Mouse (Mus musculus): ENCODE measurements around the gene Ctps.

The Ctps gene

GRCm38 (mm10) chr4:120569486-120570437, at the start of gene Ctps:
Gene Ctps, minus strand, starts transcription at chr4:120570276.
- 1% methylated on average over 96 of the region's 97 CpGs for WGBS

DNA sequence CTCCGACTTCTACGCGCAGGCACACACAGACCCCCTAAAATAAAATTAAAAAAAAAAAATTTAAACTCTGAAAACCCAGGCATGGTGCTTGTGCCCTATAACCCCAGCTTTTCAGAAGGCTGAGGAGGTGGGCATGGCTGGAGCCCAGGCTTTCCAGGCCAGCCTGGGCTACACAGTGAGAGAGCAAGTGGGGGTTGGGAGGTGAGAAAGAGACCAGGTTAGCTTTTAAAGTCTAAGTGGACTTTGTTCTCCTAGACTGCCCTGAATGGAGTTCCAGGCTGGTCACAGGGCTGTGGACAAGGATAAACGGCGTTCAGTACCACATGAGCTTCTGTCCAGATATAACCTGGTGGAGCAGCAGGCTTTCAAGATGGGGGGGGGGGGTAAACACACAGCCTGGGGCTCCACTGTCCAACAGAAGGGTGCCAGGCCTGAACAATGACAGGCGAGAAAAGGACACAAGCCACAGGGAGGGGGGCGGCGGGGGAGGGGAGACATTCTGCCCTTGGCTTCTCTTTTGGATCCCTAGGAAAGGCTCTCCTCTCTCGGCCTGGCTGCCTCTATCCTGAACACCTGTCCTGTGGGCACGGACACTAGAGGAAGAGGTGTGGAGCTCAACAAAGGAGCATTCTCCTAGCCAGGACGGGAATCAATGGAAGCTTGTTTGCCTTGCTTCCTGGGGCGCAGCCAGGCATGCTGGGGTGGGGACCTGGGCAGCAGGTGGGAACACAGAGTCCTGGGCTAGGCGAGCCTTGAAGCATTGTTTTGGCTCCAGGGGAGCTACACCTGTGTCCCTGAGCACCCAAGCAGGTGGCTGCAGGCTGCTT, 46.3 kb upstream of the Ctps start:
- 63% methylated on average over 13 of the region's 13 CpGs for WGBS

DNA sequence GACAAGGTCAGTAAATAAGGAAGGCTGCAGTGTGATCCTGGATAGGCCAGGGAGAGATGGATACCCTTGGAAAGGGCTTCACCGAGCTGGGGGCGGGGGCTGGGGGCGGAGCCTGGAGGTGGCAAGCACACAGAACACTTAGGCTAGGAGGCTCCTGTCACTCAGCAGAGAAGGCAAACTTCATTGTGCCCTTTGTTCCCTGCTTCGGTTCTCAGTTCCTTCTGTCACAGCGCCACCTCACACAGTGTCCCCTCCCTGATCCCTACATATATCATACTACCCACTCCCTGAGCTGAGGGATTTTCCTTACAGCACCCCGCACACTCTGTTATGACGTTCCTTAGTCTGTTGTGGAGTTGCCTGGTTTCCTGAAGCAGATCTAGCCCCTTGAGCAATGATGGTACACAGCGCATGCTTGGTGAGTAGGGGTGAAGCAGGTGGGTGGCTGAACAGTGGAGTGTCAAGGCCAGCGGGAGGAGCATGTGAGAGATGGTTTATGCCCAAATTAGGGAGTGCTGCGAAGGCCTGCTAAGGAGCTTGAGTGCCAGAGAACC, 45.5 kb upstream of the Ctps start:
- WGBS: 53% methylated on average over 10 of the region's 10 CpGs

- 70% methylated on average over 9 of the region's 9 CpGs for WGBS
These were observed 44.6 kb upstream of the Ctps start for GRCm38 (mm10) chr4:120614644-120615043.

DNA sequence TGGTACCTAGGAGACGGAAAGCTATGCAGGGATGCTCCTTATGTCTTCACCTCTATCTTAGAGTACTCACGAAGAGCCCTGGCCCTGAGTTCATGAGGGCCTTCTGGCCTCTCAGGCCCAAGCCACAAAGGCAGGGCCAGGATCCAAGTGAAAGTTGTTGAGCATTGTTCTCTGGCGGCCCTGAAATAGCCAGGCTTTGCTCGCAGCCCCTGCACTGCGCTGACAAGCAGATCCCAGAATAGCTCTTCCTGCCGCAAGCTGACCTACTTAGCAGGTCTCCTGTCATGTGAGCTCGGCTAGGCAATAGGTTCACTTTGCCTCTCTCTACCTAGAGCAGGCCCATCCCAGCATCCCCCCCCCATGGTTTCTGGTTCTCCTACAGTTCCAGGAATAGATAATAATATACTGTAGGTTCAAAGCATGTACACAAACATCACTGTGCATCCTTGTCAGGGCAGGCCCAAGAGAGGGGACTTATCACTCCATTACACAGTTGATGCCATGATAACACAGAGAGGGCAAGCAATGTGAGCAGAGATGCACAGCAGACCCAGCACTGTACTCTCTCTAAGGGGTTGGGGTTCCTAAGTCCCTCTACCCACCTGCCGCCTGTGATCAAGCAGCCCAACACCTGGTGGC, 43.7 kb upstream of the Ctps start:
- 29% methylated on average over 8 of the region's 8 CpGs for WGBS

DNA sequence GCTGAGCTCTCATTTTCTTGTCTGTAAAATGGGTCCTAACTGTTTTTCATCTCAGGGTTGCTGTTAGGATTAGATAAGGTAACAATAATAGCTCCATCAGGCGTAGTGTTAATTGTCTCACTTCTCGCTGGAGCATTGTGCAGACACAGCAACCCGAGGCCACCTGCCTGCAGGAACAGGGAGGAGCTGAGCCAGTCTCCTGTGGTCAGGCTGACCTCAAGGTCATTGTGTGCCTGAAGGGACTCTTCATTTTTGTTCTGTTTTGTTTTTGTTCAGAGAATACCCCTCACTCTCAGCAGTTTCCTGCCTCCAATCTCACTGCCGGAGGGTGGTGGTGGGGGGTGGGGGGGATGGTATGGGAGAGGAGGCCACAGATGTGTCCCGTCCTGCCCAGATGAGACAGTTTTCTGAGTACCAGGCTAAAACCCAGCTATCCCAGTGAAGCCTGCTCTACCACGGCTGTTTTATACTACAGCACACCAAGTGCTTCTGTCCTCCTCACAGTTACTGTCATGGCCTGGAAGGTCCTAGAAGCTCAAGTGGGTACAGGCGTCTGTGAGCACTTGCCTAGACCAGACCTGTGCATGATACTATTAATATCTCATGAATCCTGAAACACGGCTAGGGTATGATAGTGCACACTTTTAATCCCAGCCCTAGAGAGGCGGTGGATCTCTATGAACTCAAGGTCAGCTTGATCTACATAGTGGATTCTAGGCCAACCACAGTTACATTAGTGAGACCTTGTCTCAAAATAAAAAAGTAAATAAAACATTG, 42.4 kb upstream of the Ctps start:
- WGBS: 56% methylated on average over 9 of the region's 9 CpGs

GRCm38 (mm10) chr4:120611005-120611404, 40.9 kb upstream of the Ctps start:
- 86% methylated on average over 3 of the region's 3 CpGs for WGBS

DNA sequence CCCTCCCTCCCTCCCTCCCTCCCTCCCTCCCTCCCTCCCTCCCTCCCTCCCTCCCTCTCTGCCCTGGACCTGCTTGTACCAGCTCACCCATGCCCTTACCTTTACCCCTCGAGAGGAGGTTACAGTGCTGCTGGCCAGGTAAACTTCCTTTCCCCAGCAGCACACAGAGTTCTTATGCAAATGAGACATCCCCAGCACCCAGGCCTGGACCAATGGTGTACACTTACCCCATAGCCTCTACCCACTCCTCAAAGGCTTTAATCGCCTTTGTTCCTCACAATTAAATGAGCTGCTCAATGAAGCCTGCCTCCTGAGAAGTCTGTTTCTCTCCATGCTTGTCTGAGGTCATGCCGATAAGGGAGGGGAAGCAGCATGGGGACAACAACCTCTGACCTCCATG, 36.9 kb upstream of the Ctps start:
- 49% methylated on average over 3 of the region's 3 CpGs for WGBS

DNA sequence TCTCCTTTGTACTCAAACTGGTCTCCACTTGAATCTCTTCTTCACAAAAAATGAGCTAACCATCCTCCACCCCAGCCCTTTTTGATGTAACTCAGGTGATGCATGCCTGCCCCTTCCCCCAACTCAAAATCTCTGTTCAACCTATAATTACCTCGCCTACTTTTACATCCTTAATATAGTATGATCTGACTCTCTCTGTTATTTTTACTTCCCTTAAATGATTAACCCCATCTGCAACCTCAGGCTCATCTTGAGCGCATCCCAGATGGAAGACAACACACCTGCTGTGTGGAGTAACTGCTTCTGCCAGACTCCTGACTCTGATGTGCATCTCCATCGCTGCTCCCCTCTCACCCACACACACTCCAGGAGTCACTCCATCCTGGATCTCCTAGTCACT, 32.6 kb upstream of the Ctps start:
- WGBS: 71% methylated on average over 3 of the region's 3 CpGs

DNA sequence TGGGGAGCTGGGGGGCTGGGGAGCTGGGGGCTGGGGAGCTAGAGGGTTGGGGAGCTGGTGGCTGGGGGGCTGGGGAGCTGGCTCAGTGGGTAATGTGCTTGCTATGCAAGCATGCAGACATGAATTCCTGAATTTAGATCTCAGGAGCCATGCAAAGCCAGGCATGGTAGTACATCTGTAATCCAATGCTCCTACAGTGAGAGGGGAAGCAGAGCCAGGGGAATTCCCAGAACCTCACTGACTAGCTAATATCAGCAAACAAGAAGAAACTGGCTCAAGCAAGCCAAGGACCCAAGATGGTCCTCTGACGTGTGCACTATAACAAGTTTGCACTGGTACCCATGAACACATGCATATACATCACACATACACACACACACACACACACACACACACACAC, 31.7 kb upstream of the Ctps start:
- 85% methylated on average over 1 of the region's 1 CpGs for WGBS

DNA sequence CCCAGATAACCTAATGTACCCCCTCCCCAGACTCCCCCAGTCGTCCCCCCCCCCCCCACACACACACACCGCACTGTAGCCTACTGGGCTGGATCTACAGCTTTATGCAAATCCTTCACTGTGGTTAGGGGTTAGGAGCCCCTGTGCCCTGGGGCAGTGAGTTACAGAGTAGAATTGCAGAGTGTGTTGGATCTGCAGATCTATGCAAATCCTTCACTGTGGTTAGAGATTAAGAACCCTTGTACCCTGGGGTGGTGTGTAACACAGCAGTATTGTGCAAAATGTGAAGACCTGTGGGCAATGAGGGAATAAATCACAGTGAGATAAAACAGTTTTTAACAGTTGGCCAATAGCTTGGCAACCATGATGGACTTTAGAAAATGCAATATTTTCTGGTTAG, 28.8 kb upstream of the Ctps start:
- 38% methylated on average over 2 of the region's 2 CpGs for WGBS

DNA sequence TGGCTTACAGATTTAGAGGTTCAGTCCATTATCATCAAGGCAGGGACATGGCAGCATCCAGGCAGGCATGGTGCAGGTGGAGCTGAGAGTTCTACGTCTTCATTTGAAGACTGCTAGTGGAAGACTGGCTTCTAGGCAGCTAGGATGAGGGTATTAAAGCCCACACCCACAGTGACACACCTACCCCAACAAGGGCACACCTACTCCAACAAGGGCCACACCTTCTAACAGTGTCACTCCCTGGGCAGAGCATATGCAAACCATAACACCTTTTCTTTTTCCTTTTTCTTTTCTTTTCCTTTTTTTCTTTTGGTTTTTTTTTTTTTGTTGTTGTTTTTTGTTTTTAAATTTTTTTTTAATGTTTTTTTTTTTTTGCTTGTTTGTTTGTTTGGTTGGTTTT, 26.1 kb upstream of the Ctps start:
- 93% methylated on average over 1 of the region's 1 CpGs for WGBS

GRCm38 (mm10) chr4:120590973-120591372, 20.9 kb upstream of the Ctps start:
- 54% methylated on average over 4 of the region's 4 CpGs for WGBS

DNA sequence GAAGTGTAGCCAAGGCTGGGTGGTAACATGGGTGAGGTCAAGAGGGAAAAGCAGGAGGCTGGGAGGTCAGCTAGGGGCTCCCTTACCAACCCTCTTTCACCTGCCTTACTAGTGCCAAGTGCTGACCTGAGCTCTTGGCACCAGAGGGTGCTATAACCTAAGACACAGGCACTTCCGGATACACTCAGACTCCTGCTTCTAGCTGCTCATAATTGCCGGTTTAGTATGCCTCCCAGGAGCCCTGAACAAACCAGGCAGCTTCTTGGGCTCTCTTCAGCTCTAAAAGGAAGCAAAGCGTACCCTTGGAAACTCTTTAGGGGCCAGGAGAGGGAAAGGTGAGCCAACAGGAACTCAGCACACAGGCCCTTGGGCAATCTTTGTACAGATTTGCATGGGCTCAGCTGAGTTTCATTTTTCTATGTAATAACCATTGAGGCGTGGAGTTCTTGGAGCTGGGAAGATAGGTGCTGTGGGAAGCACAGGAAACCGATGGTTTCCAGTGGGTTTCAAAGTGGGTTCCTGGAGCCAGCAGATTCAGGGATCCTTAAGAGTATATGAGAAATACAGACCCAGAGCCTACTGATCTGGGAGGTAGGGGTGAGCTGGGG, 19.8 kb upstream of the Ctps start:
- WGBS: 22% methylated on average over 5 of the region's 5 CpGs

DNA sequence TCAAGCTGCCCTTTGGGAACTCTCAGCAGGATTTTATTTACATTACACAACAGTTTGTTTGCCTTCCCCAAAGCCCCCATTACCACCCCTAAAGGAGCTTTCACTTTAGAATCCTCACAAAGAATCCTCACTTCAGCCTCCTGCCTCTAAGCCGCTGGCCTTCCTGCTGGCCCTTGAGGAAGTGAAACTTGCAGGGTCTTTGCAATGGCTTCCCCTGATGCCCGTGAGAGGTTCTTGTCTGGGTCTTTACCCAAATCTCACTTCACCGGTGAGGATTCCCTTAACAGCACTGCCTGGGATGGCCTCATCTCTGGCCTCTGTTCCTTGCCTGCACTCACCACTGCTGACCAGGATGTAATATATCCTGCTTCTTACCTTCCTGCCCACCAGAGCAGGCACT, 19.0 kb upstream of the Ctps start:
- WGBS: 63% methylated on average over 3 of the region's 3 CpGs

DNA sequence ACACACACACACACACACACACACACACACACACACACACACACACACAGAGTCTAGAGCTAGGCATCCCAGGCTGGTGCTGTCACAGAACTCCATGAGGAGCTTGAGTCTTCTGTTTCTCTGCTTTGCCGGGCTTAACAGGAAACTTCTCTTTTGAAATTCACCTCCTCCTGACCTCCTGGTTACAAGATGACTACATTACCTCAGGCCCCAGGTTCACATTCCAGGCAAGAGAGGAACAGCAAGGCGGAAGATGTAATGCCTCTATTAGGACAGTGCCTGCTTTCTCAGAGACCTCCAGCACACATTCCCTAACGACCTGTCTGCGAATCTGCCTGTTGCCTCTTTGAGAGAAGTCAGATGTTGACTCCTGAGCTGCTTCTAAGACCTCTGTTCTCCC, 18.4 kb upstream of the Ctps start, which contains the start of gene Gm8439:
Gene Gm8439, plus strand, starts transcription at position 301 of the 400 bp plus-strand sequence.
- WGBS: 72% methylated on average over 4 of the region's 4 CpGs

DNA sequence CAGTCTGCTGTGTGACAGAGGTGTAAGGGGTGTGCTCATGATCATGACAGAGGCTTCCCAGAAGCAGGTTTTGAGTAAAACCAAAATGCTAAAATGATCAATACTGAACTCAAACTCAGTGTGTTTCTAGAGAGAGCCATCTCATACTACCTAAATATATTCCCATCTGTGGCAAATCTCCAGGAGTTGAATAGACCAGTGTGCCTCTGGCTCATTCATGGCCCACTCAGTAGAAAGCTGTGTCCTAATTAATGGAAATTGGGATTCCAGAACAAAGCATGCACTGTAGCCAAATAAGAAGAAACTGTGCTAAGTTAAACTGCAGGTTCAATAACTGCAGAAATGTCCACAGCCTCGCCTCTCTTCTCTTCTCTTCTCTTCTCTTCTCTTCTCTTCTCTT, 16.9 kb upstream of the Ctps start:
- WGBS: 53% methylated on average over 1 of the region's 1 CpGs

GRCm38 (mm10) chr4:120581711-120582110, 11.6 kb upstream of the Ctps start:
- WGBS: 88% methylated on average over 9 of the region's 9 CpGs

- 80% methylated on average over 5 of the region's 5 CpGs for WGBS
These were observed 10.8 kb upstream of the Ctps start for GRCm38 (mm10) chr4:120580894-120581293.

DNA sequence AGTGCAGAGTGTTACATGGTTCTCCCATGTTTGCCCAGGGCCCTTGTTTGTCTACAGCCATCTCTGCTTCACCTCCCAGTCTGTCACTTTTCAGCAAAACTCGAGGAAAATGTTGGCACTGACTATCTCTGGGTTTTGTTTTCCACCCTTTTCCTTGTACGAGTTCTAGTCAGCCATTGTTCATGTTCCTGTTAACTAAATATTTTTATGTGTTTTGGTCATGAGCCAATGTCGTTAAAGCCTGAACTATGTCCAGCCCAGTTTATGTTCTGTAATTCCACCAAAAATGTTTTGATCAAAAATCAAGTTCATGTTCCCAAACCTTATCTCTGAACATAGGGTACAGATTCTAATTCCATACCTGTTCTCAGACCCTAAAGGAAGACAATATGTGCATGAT, 1.6 kb upstream of the Ctps start:
- WGBS: 57% methylated on average over 3 of the region's 3 CpGs

GRCm38 (mm10) chr4:120571070-120571464, 991 bp upstream of the Ctps start:
- 76% methylated on average over 3 of the region's 3 CpGs for WGBS
